Mouse (Mus musculus) heart, postnatal 14 days (tissue): ENCODE results near the gene G6pc. TPM values are rescaled to one million over a fixed set of nuclear protein-coding genes. Genes with fewer than 3 reads are reported as not detected.
"Not testable (repeated sequence)": the region's sequence is repeated elsewhere in the genome, so short reads cannot be mapped to it uniquely, and the experiment has no call there.

Source experiments
- DNase-seq, 2 experiments: peaks; one replicate each; pipeline ENCODE4 v3.0.0; 2021 to 2022
- intact Hi-C: fragments of 180-260 bp; cut with DNase I; formaldehyde crosslinking; loops from one replicate; pipeline ENCODE4 v1.15.1; 2025
- total RNA-seq, 2 experiments: library from RNA; stranded (reverse); gene quantifications; 2 replicates each; pipeline ENCODE4 v1.2.3; 2021

The G6pc gene
- total RNA-seq, 2 experiments from 2014 or later = not detected

DNA sequence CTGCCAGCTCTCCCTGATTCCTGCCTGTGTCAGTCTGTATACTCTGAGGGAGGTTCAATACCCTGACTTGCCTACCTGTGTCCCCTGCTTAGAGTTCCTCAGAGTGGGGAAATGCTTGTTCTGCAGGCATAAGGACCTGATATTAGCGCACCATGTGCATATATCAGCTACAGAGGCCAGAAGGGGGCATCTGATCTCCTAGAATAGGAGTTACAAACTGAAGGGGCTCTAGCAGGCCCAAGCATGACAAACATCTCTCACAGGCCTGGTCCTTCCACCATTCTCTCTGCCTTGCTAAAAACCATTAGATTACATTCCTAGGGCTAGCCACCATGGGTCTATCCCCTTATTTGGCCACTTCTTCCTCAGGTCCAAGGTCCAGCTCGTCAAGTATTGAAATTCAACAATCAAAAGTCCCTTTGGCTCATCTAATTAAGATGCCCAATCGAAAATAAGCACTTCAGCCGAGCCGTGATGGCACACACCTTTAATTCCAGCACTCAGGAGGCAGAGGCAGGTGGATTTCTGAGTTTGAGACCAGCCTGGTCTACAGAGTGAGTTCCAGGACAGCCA, 12.8 kb upstream of the G6pc start:
- intact Hi-C loops = loop anchor here (2.0 kb wide), 1 partner anchor 40 kb away; no protein-coding TSS in a partner anchor
- DNase-seq = no peak

DNA sequence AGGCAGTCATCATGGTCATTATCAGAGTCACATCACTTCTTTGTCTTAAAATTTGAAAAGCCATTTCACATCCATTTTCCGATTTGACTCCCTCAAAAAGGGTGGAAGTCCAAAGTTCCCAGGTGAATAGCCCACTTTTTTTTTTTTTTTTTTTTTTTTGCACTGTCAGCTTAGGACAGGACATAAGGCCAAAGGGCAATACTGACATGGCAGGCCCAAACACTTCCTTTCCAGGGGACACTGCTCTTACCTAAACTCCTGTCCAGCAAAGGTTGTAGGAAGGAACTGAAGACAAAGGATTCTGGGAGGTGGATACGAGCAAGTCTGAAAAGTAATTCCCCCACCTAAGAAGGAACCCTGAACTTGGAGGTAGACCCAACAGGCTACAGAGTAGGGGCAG, 11.4 kb upstream of the G6pc start:
- intact Hi-C loops = loop anchor here (2.0 kb wide), 1 partner anchor 39 kb away; no protein-coding TSS in a partner anchor
- no peak for DNase-seq

DNA sequence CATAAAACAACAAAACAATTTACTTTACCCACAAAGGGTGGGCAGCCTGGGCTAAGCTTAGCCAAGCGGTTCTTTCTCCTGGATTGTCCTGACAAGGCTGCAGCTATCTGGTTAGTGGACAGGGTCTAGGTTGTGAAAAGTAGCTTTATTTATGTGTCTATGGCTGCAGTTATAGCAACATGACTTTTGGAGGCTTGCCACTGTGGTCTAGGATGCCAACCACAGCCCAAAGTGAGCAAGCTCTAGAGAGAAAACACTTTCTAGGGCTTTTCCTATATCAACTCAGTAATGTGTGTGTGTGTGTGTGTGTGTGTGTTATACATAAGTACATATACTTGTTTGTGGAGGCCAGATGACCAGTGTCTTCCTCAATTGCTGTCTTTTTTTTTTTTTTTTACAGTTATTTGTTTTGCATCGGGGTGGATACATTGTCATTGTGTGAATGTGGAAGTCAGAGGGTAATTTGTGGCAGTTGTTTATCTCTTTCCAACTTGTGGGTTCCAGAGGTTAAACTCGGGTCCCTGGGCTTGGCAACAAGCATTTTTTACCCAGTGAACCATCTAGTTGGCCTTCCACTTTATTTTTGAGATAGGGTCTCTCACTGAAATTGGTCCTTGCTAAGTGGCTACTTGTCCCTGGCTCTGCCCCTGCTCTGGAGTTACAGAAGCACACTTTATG, 9.7 kb upstream of the G6pc start:
- peak in 1 of 2 experiments; percentile 45 for DNase-seq
- intact Hi-C loops = no loop called here

DNA sequence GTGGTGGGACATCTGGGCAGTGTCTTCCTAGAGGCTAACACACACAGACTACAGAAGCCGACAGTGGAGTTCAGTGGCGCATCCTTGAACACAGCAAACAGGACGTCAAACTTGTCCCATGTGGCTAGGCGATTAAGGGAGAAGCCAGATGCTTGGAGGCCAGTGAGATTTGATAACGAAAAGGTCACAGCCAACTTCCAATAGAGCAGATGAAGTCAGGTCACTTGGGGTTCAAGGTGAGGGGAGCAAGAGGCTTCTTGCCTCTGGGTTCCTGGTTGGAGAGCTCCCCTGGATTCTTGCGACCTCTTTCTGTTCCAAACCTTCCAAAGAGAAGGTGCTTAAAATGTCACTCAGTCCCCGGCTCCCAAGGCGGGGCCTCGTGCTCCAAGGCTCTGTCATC, 7.6 kb upstream of the G6pc start:
- intact Hi-C loops = loop anchor here (5.0 kb wide), 1 partner anchor 32 kb away; the partner anchor contains the start of gene Aoc2
- peak in 1 of 2 experiments; percentile 9 for DNase-seq

DNA sequence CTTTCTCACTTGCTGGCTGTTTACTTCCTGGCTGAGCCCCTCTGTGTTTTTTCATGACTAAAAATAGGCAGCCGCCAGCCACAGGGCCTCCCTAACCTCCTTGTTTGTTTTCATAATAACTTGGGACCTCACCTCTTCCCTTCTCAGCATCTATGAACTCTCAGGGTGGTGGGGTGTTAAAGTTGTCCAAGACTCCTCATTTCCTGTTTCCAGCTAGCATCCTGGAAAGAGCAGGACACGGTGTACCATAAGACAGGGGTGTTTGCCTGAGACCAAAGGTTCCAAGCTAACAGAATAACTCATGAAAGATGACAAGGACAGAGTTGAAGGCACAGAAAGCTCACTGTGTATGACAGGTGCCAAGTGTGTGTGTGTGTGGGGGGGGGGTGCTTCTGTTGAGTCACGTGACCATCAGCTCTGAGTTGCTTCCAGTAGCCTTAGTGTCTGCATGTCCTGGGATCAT, 6.7 kb upstream of the G6pc start:
- peak in 1 of 2 experiments; percentile 27 for DNase-seq
- intact Hi-C loops = loop anchor here (5.0 kb wide), 1 partner anchor 33 kb away; the partner anchor contains the start of gene Aoc2

DNA sequence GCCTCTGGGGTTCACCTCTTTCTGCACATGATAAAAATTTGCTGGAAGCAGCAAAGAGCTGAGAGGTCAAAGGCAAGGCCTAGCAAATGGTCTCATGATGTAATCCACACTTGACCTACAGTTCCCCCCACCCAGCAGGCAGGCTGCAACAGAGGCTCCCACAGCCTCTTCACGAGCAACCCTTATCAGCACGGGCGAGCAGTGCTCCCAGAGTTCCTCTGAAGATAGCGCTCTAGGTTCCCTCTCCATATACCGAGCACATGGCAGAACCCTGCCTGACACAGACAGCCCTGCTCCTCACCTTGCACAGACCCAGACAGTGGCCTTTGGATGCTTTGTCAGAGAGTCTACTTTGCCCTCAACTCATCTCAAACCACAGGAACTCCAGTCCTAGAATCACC, 2.8 kb upstream of the G6pc start:
- intact Hi-C loops = loop anchor here (5.0 kb wide), 1 partner anchor 37 kb away; the partner anchor contains the start of gene Aoc2
- DNase-seq = no peak

DNA sequence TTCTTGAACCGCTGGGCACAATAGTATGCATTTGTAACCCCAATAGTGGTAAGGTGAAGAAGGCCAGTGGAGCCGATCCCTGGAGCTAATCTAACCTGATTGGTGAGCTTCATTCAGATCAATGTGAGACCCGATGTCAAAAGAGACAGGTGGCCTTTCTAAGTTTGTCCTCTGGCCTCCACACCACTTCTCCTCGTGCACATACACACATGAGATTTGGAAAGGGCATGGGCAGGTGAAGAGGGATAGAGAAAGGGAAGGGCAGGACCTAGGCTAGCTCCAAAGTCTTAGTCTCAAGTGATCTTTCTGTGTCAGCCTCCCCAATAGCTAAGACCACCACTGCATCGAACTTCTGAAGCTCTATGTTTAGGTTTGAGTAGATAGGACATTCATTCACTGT, 2.8 kb downstream of the G6pc start:
- no peak for DNase-seq
- intact Hi-C loops = no loop called here

DNA sequence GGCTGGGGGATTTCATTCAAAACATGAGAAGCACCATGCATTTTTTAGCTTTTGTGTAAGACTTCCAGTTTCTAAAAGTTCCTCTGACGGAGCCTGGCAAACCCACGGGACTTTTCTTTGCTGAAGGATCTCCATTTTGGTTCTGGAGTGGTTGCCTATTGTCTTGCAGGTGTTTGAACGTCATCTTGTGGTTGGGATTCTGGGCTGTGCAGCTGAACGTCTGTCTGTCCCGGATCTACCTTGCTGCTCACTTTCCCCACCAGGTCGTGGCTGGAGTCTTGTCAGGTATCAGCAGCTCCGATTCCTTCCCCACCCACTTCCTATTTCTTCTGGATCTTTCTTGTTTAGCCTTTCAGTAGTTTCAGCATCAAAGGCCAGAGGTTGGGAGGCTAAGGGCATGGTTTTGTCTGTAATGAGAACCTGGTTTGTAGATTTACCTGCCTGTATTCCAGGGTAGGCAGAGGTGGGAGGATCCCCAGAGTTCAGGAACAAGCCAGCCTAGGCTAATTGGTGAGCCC, 7.1 kb downstream of the G6pc start:
- DNase-seq = no peak
- intact Hi-C loops = no loop called here

DNA sequence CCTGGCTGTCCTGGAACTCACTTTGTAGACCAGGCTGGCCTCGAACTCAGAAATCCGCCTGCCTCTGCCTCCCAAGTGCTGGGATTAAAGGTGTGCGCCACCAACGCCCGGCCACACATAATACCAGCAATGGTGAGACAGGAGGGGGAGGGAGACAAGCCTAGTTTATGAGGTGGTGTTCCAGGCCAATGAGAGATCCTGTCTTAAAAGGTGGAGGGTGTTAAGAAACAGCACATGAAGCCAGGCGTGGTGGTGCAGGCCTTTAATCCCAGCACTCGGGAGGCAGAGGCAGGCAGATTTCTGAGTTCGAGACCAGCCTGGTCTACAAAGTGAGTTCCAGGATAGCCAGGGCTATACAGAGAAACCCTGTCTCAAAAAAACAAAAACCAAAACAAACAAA, 10.8 kb downstream of the G6pc start:
- DNase-seq, intact Hi-C loops: not testable (repeated sequence)

DNA sequence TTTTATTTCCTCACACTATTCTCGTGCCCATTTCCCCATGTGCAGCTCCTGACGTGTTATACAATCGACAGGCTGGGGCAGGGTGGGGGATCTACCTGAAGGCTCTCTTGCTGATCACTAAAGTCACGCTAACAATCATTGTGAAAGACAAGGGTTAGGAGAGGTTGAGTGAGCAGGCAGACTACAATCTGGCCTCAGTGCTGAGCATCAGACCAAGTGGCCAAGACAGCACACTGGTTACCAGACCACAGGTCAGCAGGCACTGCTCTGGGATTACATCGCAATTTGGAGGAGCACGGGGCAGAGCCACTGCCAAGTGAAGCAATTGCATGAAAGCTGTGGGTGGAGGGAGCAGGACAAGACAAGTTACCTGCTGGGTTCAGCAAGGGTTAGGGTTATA, 11.6 kb downstream of the G6pc start:
- no peak for DNase-seq
- intact Hi-C loops = no loop called here

DNA sequence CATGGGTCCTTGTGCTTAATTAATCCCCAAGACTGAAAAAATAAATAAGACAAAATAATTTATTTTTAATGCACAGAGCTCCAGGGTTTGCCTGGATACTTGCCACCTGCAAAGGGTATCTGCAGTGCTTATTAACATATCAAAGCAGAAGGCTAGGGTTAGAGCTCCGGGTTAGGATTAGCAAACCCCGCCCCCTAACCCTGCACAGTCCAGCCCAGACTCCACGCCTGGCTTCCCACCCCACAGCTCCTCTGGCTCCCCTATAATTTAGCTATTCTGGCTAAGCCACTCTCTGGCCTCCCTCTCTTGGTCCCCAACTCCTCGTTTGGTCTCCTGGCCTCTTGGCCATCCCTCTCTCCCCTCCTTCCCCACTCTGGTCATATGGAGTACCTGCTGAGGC, 14.5 kb downstream of the G6pc start:
- intact Hi-C loops = no loop called here
- no peak for DNase-seq

DNA sequence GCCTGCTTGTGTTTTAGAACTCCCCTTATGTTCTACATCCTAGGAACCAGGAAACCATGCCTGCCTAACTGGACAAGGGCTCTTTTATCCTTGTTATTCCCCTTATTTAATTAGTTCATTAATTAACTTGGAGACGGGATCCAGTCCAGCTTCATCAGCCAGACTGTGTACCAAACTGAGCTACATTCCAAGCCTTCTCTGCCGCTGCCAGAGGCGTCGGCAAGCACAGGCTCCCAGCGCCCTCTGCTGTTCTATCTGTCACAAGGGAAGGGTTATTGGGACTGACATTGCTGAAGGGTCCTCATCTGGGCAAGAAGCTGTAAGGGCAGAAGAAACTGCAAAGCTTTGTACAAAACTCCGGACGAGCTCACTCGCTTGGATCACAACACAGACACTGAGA, 27.7 kb downstream of the G6pc start:
- peak; percentile 80 to 88 for DNase-seq

DNA sequence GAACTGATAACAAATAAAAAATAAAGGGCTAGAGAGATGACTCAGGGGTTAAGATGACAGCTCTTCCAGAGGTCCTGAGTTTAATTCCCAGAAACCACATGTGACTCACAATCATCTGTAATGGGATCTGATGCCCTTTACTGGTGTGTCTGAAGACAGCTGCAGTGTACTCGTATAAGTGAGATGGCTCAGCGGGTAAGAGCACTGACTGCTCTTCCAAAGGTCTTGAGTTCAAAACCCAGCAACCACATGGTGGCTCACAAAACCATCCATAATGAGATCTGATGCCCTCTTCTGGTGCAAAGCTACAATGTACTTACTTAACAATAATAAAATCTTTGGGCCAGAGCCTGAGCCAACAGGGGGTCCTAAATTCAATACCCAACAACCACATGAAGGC, 47.9 kb downstream of the G6pc start:
- no peak for DNase-seq
- intact Hi-C loops = no loop called here

More for the DNA sequence above, 27.7 kb downstream of the G6pc start:
- intact Hi-C loops = loop anchor here (1.0 to 5.0 kb wide), 3 partner anchors 40 to 183 kb away; no protein-coding TSS in a partner anchor

DNA sequence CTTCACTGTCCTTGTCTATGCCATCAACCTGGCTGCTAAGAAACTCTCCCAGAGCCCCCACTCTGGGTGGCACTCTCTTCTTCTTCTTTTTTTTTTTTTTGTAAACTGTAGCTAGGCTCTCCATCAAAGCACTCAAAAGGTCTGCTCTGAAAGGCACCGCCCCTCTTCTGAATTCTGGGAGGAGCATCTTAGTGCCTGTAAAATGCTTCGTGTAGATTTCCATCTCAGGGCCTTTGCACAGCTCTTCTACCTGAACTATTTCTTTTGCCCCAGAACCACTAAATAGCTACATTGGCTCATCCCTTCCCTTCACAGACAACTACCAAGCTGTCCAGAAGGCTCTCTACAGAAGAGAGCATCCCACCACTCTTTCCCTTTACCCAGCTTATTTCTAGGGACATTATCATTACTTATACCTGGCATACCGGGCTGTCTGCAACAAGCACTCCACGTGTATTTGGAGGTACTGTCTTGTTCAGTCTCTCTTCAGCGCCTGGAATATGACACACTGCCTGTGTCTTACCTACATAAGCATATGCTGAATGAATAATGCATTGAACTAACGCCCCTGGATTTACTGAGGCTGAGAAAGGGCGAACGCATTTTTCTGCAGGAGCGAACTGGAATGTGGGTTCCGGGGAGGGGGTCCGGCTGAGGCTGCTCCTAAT, 49.2 kb downstream of the G6pc start:
- intact Hi-C loops = no loop called here
- no peak for DNase-seq

DNA sequence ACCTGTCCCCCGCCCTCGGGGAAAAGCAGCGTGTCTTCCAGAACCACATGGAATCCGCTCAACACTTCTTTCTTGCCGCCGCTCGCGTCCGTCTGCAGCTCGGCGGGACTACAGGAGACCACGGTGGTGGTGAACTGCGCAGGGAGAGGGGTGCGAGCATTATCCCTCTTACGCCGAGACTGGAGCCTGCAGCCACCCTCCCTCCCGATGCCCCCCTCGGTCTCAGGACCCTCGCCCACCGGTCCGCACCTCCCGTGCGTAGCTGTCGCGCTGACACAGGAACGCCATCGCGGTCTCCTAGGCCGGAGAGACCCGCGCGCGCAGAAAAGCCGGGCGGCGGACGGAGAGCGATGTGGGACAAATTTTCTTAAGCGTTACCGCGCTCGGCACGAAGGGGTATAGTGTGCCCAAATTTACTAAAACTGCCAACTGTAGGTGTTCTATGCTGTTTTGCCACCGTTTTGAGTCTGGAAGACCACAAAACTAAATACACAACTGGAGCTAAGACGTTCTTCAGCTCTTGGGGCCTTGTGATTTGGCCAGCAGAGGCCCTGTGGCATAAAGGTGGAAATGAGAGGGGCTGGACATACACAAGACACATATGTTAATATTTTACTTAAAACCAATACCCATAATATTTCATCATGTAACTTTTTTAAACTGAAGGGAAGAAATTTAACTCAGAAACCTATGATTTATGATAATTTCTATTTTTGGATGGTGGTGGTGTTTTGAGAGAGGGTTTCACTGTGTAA, 49.9 kb downstream of the G6pc start, which contains the start of gene Aarsd1:
TSS of gene Aarsd1 (minus strand) at position 515 of the 755 bp plus-strand sequence.
- intact Hi-C loops = no loop called here
- peak; percentile 89 to 94 for DNase-seq

DNA sequence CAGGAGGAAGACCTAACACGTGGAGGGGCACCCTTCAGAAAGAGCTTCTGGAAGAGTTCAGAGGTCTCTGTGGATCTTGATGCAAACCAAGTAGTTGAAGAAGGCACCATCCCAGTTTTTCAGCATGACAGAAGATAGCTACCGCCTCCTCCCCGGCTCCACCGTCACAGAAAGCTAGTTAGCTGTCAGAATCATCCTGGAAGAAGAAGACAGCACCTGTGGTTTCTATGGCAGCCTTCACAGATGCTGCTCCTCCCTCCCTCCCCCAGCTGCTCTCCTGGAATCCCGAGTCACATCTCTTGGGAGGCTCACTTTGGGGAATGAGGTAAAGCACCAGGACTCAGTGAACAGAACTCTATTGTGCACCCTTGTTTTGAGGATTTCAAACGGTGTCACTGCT, 51.6 kb downstream of the G6pc start:
- intact Hi-C loops = no loop called here
- DNase-seq = no peak

DNA sequence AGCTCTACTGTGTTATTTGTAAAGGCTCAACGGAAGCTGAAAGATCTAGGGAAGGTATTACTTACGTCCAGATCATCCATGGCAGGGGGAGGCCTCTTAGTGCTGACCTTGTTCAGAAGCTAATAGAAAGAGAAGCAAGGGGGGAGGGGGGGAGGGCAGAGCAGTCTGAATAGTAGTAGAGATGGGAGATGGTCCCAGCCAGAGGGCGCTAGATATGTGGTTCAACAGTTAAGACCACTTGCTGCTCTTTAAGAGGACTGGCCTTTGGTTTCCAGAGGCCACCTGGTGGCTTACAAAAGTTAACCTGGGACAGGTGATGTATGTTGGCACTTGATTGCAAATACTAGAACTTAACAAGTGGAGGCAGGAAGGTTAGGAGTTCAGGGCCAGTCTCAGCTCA, 52.2 kb downstream of the G6pc start:
- intact Hi-C loops = no loop called here
- DNase-seq = no peak

DNA sequence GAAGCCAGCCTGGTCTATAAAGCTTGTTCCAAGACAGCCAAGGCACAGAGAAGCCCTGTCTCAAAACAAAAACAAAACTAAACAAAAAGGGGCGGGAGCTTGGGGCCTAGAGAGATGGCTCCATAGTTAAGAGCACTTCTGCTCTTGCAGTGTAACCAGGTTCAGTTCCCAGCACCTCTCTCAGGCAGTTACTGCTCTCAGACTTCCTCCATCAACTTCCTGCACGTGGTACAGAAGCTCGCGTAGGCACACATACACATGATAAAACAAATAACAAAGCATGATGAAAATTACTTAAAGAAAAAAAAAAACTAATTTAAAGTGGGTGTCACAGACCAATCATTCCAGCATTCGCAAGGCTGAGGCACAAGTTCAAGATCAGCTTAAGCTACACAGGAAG, 52.8 kb downstream of the G6pc start:
- no peak for DNase-seq
- intact Hi-C loops = no loop called here

DNA sequence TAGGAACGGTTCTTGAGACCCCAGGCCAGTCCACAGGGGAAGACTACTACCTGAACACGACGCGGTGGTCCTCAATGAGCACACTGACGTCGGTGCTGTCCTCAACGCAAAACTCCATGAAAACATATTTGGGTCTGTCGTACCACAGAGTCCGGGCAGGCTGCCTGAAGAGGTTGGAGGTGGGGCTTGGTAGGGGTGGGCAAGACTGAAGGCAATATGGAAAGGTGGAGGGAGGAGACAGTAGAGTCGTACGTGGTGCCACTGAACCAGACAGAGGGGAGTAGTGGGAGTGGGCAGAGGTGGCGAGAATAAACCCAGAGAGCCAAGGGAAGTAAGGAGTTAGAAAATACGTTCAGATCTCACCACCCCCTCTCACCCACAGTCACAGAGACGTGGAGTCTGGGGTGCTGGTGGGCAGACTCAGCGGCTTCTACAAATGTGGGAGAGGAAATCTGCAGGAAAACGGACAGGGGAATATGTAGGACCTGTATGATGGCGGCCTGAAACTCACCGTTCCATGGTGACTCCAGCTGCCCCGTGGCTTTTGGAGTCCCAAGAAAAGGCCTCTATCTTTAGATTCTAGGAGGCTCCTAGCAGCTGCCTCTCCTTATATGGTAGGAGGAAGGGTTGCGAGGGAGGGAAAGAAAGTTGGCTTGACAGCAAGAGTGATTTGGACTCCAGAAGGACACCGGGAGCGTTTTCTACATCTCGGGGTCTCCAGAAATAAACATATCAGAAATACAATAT, 56.9 kb downstream of the G6pc start, which contains the start of gene Gm27029:
TSS of gene Gm27029 (minus strand) at position 692 of the 747 bp plus-strand sequence.
- peak; percentile 33 to 36 for DNase-seq
- intact Hi-C loops = no loop called here
